Mouse (Mus musculus) cerebellum, adult 2 months (tissue): ENCODE data around the gene Caprin2. TPM values are rescaled to one million over a fixed set of nuclear protein-coding genes. Genes with fewer than 3 reads are reported as not detected.
"Not testable (repeated sequence)": the region's sequence is repeated elsewhere in the genome, so short reads cannot be mapped to it uniquely, and the experiment has no call there.

Experiments used
- DNase-seq, 2 experiments: peaks; one replicate each; pipeline ENCODE4 v3.0.0; 2021
- H3K27ac ChIP-seq: fragments of 200-500 bp; 2 replicates; pipeline ENCODE4 v1.5.1; 2012; ENCODE audit warnings: low read length, control low read depth, inconsistent platforms; ENCODE audit not compliant: insufficient read depth
- H3K27me3 ChIP-seq: fragments of 200-500 bp; 2 replicates; pipeline ENCODE4 v1.6.1; 2012; ENCODE audit warnings: inconsistent platforms, mild to moderate bottlenecking, low read length, moderate library complexity; ENCODE audit not compliant: control insufficient read depth, insufficient read depth
- H3K4me1 ChIP-seq: fragments of 200-500 bp; 2 replicates; pipeline ENCODE4 v1.6.1; 2011; ENCODE audit warnings: low read length; ENCODE audit not compliant: control insufficient read depth, insufficient read depth
- H3K4me3 ChIP-seq: fragments of 200-500 bp; replicated peaks from 2 replicates; pipeline ENCODE3; 2011; ENCODE audit warnings: mild to moderate bottlenecking, low read depth, low read length, control low read depth; ENCODE audit not compliant: insufficient read depth
- CTCF ChIP-seq: fragments of 200-500 bp; IDR thresholded peaks from 2 replicates; pipeline ENCODE4 v1.5.1; 2011; ENCODE audit warnings: low read depth, mild to moderate bottlenecking, control low read depth, low read length, moderate library complexity, borderline replicate concordance; ENCODE audit not compliant: insufficient read depth
- POLR2A ChIP-seq: fragments of 200-500 bp; IDR thresholded peaks from 2 replicates; pipeline ENCODE4 v1.6.1; 2011; ENCODE audit warnings: low read length, control low read depth, borderline replicate concordance; ENCODE audit not compliant: insufficient read depth
- WGBS: fragments of 180-500 bp; shearing (Covaris S2); methylation state at CpG from one replicate; pipeline ENCODE4 v1.1.7; 2018; 5-methylcytosine and 5-hydroxymethylcytosine counted together
- polyA plus RNA-seq: library from polyadenylated mRNA; depleted of rRNA; stranded (reverse); fragments of >200 nt; gene quantifications from 2 replicates; pipeline ENCODE4 v1.2.3, GENCODE M21; 2012; rRNA removed

The Caprin2 gene
- 22.3 and 25.1 TPM in 2 replicates for polyA plus RNA-seq

GRCm38 (mm10) chr6:148895773-148896506 lies at the start of gene Caprin2:
Gene Caprin2 (minus strand): TSS chr6:148896237.
- peak within 1 kb of the TSS; percentile 73 for H3K4me3 ChIP-seq
- no peaks in the 10 kb centered on the region for H3K27me3 ChIP-seq
- peaks cover 5% of the 10 kb centered on the region; the same call in 1 of the 2 replicates for H3K4me1 ChIP-seq
- peak; percentile 89 to 93 for DNase-seq
- WGBS: under 1% methylated on average over 64 of the region's 65 CpGs
- TF ChIP-seq POLR2A: peak; percentile 91
- peak; percentile 26; the same call in 1 of the 2 replicates for TF ChIP-seq CTCF
- H3K27ac ChIP-seq: peak within 1 kb of the TSS; percentile 31

GRCm38 (mm10) chr6:148944767-148945508 lies 48.9 kb upstream of the Caprin2 start:
- no peak overlapping the region for H3K27ac ChIP-seq
- H3K4me1 ChIP-seq: no peaks in the 10 kb centered on the region
- DNase-seq: peak; percentile 41 to 49
- H3K27me3 ChIP-seq: 0 out of 2 replicates have a peak, but pooled peaks cover 2% of the 10 kb centered on the region
- TF ChIP-seq CTCF: no peak
- no peak for TF ChIP-seq POLR2A
- WGBS: under 1% methylated on average over 92 of the region's 92 CpGs
- H3K4me3 ChIP-seq: peak overlapping the region; percentile 72

GRCm38 (mm10) chr6:148944344-148944766 lies 48.3 kb upstream of the Caprin2 start:
- WGBS: 2% methylated on average over 29 of the region's 30 CpGs

GRCm38 (mm10) chr6:148943695-148944094 lies 47.7 kb upstream of the Caprin2 start:
- Histone ChIP-seq H3K27me3 (0 out of 2 replicates have a peak, but pooled peaks cover 2% of the 10 kb centered on the region), H3K4me3 (no peak overlapping the region), H3K4me1 (no peaks in the 10 kb centered on the region), H3K27ac (no peak overlapping the region)
- no peak for TF ChIP-seq POLR2A
- no peak for TF ChIP-seq CTCF
- no peak for DNase-seq
- 63% methylated on average over 3 of the region's 3 CpGs for WGBS

More at GRCm38 (mm10) chr6:148944344-148944766, 48.3 kb upstream of the Caprin2 start:
- Histone ChIP-seq H3K4me3 (peak overlapping the region; percentile 72), H3K27me3 (0 out of 2 replicates have a peak, but pooled peaks cover 2% of the 10 kb centered on the region), H3K4me1 (no peaks in the 10 kb centered on the region), H3K27ac (no peak overlapping the region)
- DNase-seq: no peak
- TF ChIP-seq POLR2A: no peak
- no peak for TF ChIP-seq CTCF

GRCm38 (mm10) chr6:148942406-148942805 lies 46.4 kb upstream of the Caprin2 start:
- H3K4me1 ChIP-seq: no peaks in the 10 kb centered on the region
- WGBS: 81% methylated on average over 4 of the region's 4 CpGs
- TF ChIP-seq POLR2A: no peak
- TF ChIP-seq CTCF: no peak
- no peak overlapping the region for H3K27ac ChIP-seq
- H3K4me3 ChIP-seq: no peak overlapping the region
- 0 out of 2 replicates have a peak, but pooled peaks cover 2% of the 10 kb centered on the region for H3K27me3 ChIP-seq
- DNase-seq: no peak

GRCm38 (mm10) chr6:148941880-148942279 lies 45.8 kb upstream of the Caprin2 start:
- 57% methylated on average over 5 of the region's 5 CpGs for WGBS
- DNase-seq: no peak
- H3K27me3 ChIP-seq: 0 out of 2 replicates have a peak, but pooled peaks cover 2% of the 10 kb centered on the region
- H3K4me3 ChIP-seq: no peak overlapping the region
- TF ChIP-seq CTCF (no peak), POLR2A (no peak)
- no peak overlapping the region for H3K27ac ChIP-seq
- H3K4me1 ChIP-seq: no peaks in the 10 kb centered on the region

GRCm38 (mm10) chr6:148940383-148940782 lies 44.3 kb upstream of the Caprin2 start:
- not testable (repeated sequence) for H3K4me1 ChIP-seq, H3K4me3 ChIP-seq, DNase-seq, H3K27me3 ChIP-seq, H3K27ac ChIP-seq
- 71% methylated on average over 2 of the region's 3 CpGs for WGBS
